Mouse (Mus musculus) CH12F3 (cell line): ENCODE measurements around the gene Zmiz1.

Experiments used
- in situ Hi-C: fragments of 300-500 bp; cut with MboI; formaldehyde crosslinking; loops from 2 replicates; pipeline ENCODE4 v1.14.3; 2020; ENCODE audit warnings: low sequenced_read_pairs

Zmiz1 gene

GRCm38 (mm10) chr14:25583899-25584298, 124.9 kb downstream of the Zmiz1 start:
- in situ Hi-C loops = no loop called here

GRCm38 (mm10) chr14:25585545-25586301, 126.7 kb downstream of the Zmiz1 start:
- in situ Hi-C loops = no loop called here

GRCm38 (mm10) chr14:25586846-25587486, 128.0 kb downstream of the Zmiz1 start:
- in situ Hi-C loops = no loop called here

GRCm38 (mm10) chr14:25587487-25588001, 128.6 kb downstream of the Zmiz1 start:
- in situ Hi-C loops = no loop called here

GRCm38 (mm10) chr14:25588156-25588555, 129.2 kb downstream of the Zmiz1 start:
- in situ Hi-C loops = no loop called here

GRCm38 (mm10) chr14:25588946-25589937, 130.3 kb downstream of the Zmiz1 start:
- in situ Hi-C loops = no loop called here

GRCm38 (mm10) chr14:25591000-25591399, 132.0 kb downstream of the Zmiz1 start:
- in situ Hi-C loops = no loop called here

- in situ Hi-C loops = no loop called here
These were observed 132.4 kb downstream of the Zmiz1 start for GRCm38 (mm10) chr14:25591426-25591825.

- in situ Hi-C loops = no loop called here
These were observed 133.5 kb downstream of the Zmiz1 start for GRCm38 (mm10) chr14:25592522-25592921.

- in situ Hi-C loops = no loop called here
These were observed 134.9 kb downstream of the Zmiz1 start for GRCm38 (mm10) chr14:25593876-25594275.

GRCm38 (mm10) chr14:25594611-25595010, 135.6 kb downstream of the Zmiz1 start:
- in situ Hi-C loops = no loop called here

- in situ Hi-C loops = no loop called here
These were observed 140.0 kb downstream of the Zmiz1 start for GRCm38 (mm10) chr14:25598960-25599359.

GRCm38 (mm10) chr14:25599934-25600333, 140.9 kb downstream of the Zmiz1 start:
- in situ Hi-C loops = no loop called here

GRCm38 (mm10) chr14:25600358-25600757, 141.4 kb downstream of the Zmiz1 start:
- in situ Hi-C loops = no loop called here

GRCm38 (mm10) chr14:25600951-25601350, 142.0 kb downstream of the Zmiz1 start:
- in situ Hi-C loops = no loop called here

- in situ Hi-C loops = no loop called here
These were observed 143.0 kb downstream of the Zmiz1 start for GRCm38 (mm10) chr14:25602018-25602417.

GRCm38 (mm10) chr14:25604395-25605142, 145.6 kb downstream of the Zmiz1 start:
- in situ Hi-C loops = no loop called here

GRCm38 (mm10) chr14:25606372-25607140, 147.6 kb downstream of the Zmiz1 start:
- in situ Hi-C loops = no loop called here

- in situ Hi-C loops = no loop called here
These were observed 148.4 kb downstream of the Zmiz1 start for GRCm38 (mm10) chr14:25607141-25607967.
